23 mouse cellular contexts compared by ENCODE assay signal in genomic region chr5:129387301-129387700, GRCm38 (mm10).
"Had no signal": no experiment of that assay in that cellular context is flagged by ENCODE, and none has a peak within 500 bp of the region (broad histone marks: within the 10 kb centered on the region; RNA-seq: fewer than 3 reads in every experiment).

No protein-coding gene starts in this region.

- DNase-seq: kidney, adult 2 months; kidney, postnatal 25 days; liver; lung, adult 18-20 months; lung, postnatal 10 days; lung, postnatal 36 days; retina, postnatal 1 day; right cerebral cortex, postnatal 25 days; spleen, adult 18-20 months; thymus, adult 18-20 months; thymus, postnatal 36 days had no signal

- H3K27ac ChIP-seq: kidney, postnatal 0 days; limb, embryonic 10.5 days; limb, embryonic 13.5 days; liver, embryonic 12.5 days; liver, embryonic 15.5 days; lung, embryonic 15.5 days; midbrain, embryonic 10.5 days; midbrain, embryonic 15.5 days; neural tube, embryonic 12.5 days; neural tube, embryonic 15.5 days; stomach, embryonic 15.5 days had no signal

- H3K4me2 ChIP-seq: limb, embryonic 13.5 days; liver, embryonic 12.5 days; liver, embryonic 15.5 days; lung, embryonic 15.5 days; midbrain, embryonic 15.5 days; neural tube, embryonic 12.5 days; neural tube, embryonic 15.5 days; stomach, embryonic 15.5 days had no signal

- H3K36me3 ChIP-seq: limb, embryonic 10.5 days; limb, embryonic 13.5 days; liver, embryonic 12.5 days; liver, embryonic 15.5 days; lung, embryonic 15.5 days; midbrain, embryonic 10.5 days; midbrain, embryonic 15.5 days; neural tube, embryonic 12.5 days; neural tube, embryonic 15.5 days; stomach, embryonic 15.5 days had no signal

- H3K4me1 ChIP-seq: liver, embryonic 12.5 days; liver, embryonic 15.5 days; lung, embryonic 15.5 days; megakaryocyte, embryonic 14.5 days; midbrain, embryonic 15.5 days; neural tube, embryonic 12.5 days; stomach, embryonic 15.5 days had no signal

- H3K9me3 ChIP-seq: limb, embryonic 10.5 days; limb, embryonic 13.5 days; liver, embryonic 12.5 days; liver, embryonic 15.5 days; lung, embryonic 15.5 days; megakaryocyte, embryonic 14.5 days; midbrain, embryonic 10.5 days; midbrain, embryonic 15.5 days; neural tube, embryonic 12.5 days; neural tube, embryonic 15.5 days; stomach, embryonic 15.5 days had no signal

- H3K9ac ChIP-seq: limb, embryonic 13.5 days; liver, embryonic 12.5 days; liver, embryonic 15.5 days; lung, embryonic 15.5 days; midbrain, embryonic 15.5 days; neural tube, embryonic 12.5 days; neural tube, embryonic 15.5 days; stomach, embryonic 15.5 days had no signal

- H3K4me3 ChIP-seq: limb, embryonic 10.5 days; limb, embryonic 13.5 days; liver, embryonic 12.5 days; liver, embryonic 15.5 days; lung, embryonic 15.5 days; megakaryocyte, embryonic 14.5 days; midbrain, embryonic 10.5 days; midbrain, embryonic 15.5 days; neural tube, embryonic 12.5 days; neural tube, embryonic 15.5 days; stomach, embryonic 15.5 days had no signal

- H3K27me3 ChIP-seq: liver, embryonic 15.5 days; midbrain, embryonic 15.5 days; neural tube, embryonic 12.5 days; neural tube, embryonic 15.5 days; stomach, embryonic 15.5 days had no signal
